Mouse (Mus musculus): Measurements from ENCODE around the gene Ccl17. TPM values are rescaled to one million over a fixed set of nuclear protein-coding genes. Genes with fewer than 3 reads are reported as not detected.
"Not testable (repeated sequence)": the region's sequence is repeated elsewhere in the genome, so short reads cannot be mapped to it uniquely, and the experiment has no call there.

The Ccl17 gene
- total RNA-seq, 1 experiment = 5.1 TPM

- no peaks in the 10 kb centered on the region for H3K9me3 ChIP-seq (ENCODE audit: control insufficient read depth, insufficient read depth, low read depth, low read length)
- no peak overlapping the region for H3K27ac ChIP-seq (ENCODE audit: insufficient read depth, low read depth, low read length, poor library complexity, severe bottlenecking)
- no peak overlapping the region for H3K9ac ChIP-seq (ENCODE audit: insufficient read depth, low read depth, low read length, poor library complexity, severe bottlenecking)
- no peak for TF ChIP-seq CHD2 (IDR thresholded peaks at IDR 0.05; ENCODE audit: low read depth, low read length)
- no peak for TF ChIP-seq ZNF384 (IDR thresholded peaks at IDR 0.05; ENCODE audit: low read depth, low read length)
- no peak for TF ChIP-seq ZC3H11A (IDR thresholded peaks at IDR 0.05; ENCODE audit: borderline replicate concordance, low read depth, low read length)
- TF ChIP-seq MAFK (IDR thresholded peaks at IDR 0.05; ENCODE audit: insufficient read depth, low read depth, low read length) = no peak
- no peak for TF ChIP-seq HCFC1 (IDR thresholded peaks at IDR 0.05; ENCODE audit: borderline replicate concordance, insufficient read depth, low read length)
- H3K4me3 ChIP-seq (ENCODE audit: insufficient read depth in 1 of 2, low read depth in 1 of 2, low read length in 2 of 2, poor library complexity in 1 of 2, severe bottlenecking in 1 of 2) = no peak overlapping the region
- H3K36me3 ChIP-seq (ENCODE audit: control insufficient read depth, insufficient read depth, low read length, poor library complexity, severe bottlenecking) = peaks cover 59% of the 10 kb centered on the region
- in situ Hi-C loops (cut with MboI; ENCODE audit: low sequenced_read_pairs in 2 of 2, unreplicated experiment in 2 of 2) = no loop called here
- peaks cover 0 to 3% of the 10 kb centered on the region in 2 experiments; a peak in 1 of 4 replicates for H3K4me1 ChIP-seq (ENCODE audit: control insufficient read depth in 2 of 2, insufficient read depth in 2 of 2, low read length in 2 of 2, poor library complexity in 1 of 2)
- no peak for DNase-seq (ENCODE audit: low read depth, low spot score)
Measured at GRCm38 (mm10) chr8:94828284-94828683, 18.0 kb downstream of the Ccl17 start.

- DNase-seq (ENCODE audit: low read depth, low spot score); H3K4me1 ChIP-seq (ENCODE audit: control insufficient read depth in 2 of 2, insufficient read depth in 2 of 2, low read length in 2 of 2, poor library complexity in 1 of 2); in situ Hi-C loops (cut with MboI; ENCODE audit: low sequenced_read_pairs in 2 of 2, unreplicated experiment in 2 of 2); H3K4me3 ChIP-seq (ENCODE audit: insufficient read depth in 1 of 2, low read depth in 1 of 2, low read length in 2 of 2, poor library complexity in 1 of 2, severe bottlenecking in 1 of 2); H3K9ac ChIP-seq (ENCODE audit: insufficient read depth, low read depth, low read length, poor library complexity, severe bottlenecking); H3K9me3 ChIP-seq (ENCODE audit: control insufficient read depth, insufficient read depth, low read depth, low read length); H3K27ac ChIP-seq (ENCODE audit: insufficient read depth, low read depth, low read length, poor library complexity, severe bottlenecking): not testable (repeated sequence)
- peak; percentile 79 for TF ChIP-seq MAFK (IDR thresholded peaks at IDR 0.05; ENCODE audit: insufficient read depth, low read depth, low read length)
- peaks cover 26% of the 10 kb centered on the region for H3K36me3 ChIP-seq (ENCODE audit: control insufficient read depth, insufficient read depth, low read length, poor library complexity, severe bottlenecking)
Measured at GRCm38 (mm10) chr8:94833901-94834405, 23.7 kb downstream of the Ccl17 start.

GRCm38 (mm10) chr8:94835751-94836150 is 25.5 kb downstream of the Ccl17 start:
- H3K9ac ChIP-seq (ENCODE audit: insufficient read depth, low read depth, low read length, poor library complexity, severe bottlenecking); H3K4me3 ChIP-seq (ENCODE audit: insufficient read depth in 1 of 2, low read depth in 1 of 2, low read length in 2 of 2, poor library complexity in 1 of 2, severe bottlenecking in 1 of 2); H3K9me3 ChIP-seq (ENCODE audit: control insufficient read depth, insufficient read depth, low read depth, low read length); H3K4me1 ChIP-seq (ENCODE audit: control insufficient read depth in 2 of 2, insufficient read depth in 2 of 2, low read length in 2 of 2, poor library complexity in 1 of 2); H3K27ac ChIP-seq (ENCODE audit: insufficient read depth, low read depth, low read length, poor library complexity, severe bottlenecking); in situ Hi-C loops (cut with MboI; ENCODE audit: low sequenced_read_pairs in 2 of 2, unreplicated experiment in 2 of 2); DNase-seq (ENCODE audit: low read depth, low spot score): not testable (repeated sequence)
- H3K36me3 ChIP-seq (ENCODE audit: control insufficient read depth, insufficient read depth, low read length, poor library complexity, severe bottlenecking) = peaks cover 15% of the 10 kb centered on the region

GRCm38 (mm10) chr8:94836456-94837240 is 26.4 kb downstream of the Ccl17 start:
- H3K9ac ChIP-seq (ENCODE audit: insufficient read depth, low read depth, low read length, poor library complexity, severe bottlenecking) = peak overlapping the region; percentile 41; the same call in 1 of the 2 replicates
- DNase-seq (ENCODE audit: low read depth, low spot score) = no peak

More at GRCm38 (mm10) chr8:94836456-94837240, 26.4 kb downstream of the Ccl17 start:
- in situ Hi-C loops (cut with MboI; ENCODE audit: low sequenced_read_pairs in 2 of 2, unreplicated experiment in 2 of 2) = no loop called here
- Histone ChIP-seq H3K27ac (ENCODE audit: insufficient read depth, low read depth, low read length, poor library complexity, severe bottlenecking) (no peak overlapping the region), H3K4me1 (ENCODE audit: control insufficient read depth in 2 of 2, insufficient read depth in 2 of 2, low read length in 2 of 2, poor library complexity in 1 of 2) (peaks cover 2 to 7% of the 10 kb centered on the region in 2 experiments; a peak in 2 of 4 replicates), H3K9me3 (ENCODE audit: control insufficient read depth, insufficient read depth, low read depth, low read length) (no peaks in the 10 kb centered on the region), H3K4me3 (ENCODE audit: insufficient read depth in 1 of 2, low read depth in 1 of 2, low read length in 2 of 2, poor library complexity in 1 of 2, severe bottlenecking in 1 of 2) (peak overlapping the region; percentile 77 to 95; a peak in 3 of 4 replicates), H3K36me3 (ENCODE audit: control insufficient read depth, insufficient read depth, low read length, poor library complexity, severe bottlenecking) (peaks cover 9% of the 10 kb centered on the region)
- no peak for TF ChIP-seq ZNF384 (IDR thresholded peaks at IDR 0.05; ENCODE audit: low read depth, low read length)
